Mouse (Mus musculus): ENCODE measurements around the gene Hpse2. TPM values are rescaled to one million over a fixed set of nuclear protein-coding genes. Genes with fewer than 3 reads are reported as not detected.

Hpse2 gene
- polyA plus RNA-seq, 1 experiment from 2014 or later = 0.86 TPM

GRCm38 (mm10) chr19:42779531-42780155 lies 608.5 kb downstream of the Hpse2 start, which contains the start of gene Hps1:
Hps1 (minus strand) TSS chr19:42779978.
- peak; percentile 90 for DNase-seq (ENCODE audit: low spot score)

GRCm38 (mm10) chr19:42777801-42778200 lies 610.4 kb downstream of the Hpse2 start:
- DNase-seq (ENCODE audit: low spot score) = peak; percentile 14

DNA sequence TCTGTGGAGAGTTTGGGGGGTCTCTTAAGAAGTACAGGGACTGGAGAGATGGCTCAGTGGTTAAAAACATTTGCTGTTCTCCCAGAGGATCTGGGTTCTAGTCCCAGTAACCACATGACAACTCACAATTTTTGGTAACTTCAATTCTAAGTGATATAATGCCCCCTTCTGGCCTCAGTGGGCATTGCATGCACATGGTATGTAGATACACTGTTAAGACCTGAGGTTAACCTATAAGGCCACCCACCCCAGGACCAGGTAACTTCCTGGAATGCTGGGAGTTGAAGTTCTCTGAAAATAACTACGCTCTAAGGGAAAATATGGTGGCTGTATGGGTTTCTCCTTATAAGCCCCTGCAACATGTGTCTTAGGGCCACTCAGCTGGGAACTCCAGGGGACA lies 611.3 kb downstream of the Hpse2 start:
- DNase-seq (ENCODE audit: low spot score) = peak; percentile 56

GRCm38 (mm10) chr19:42770141-42770872 lies 617.8 kb downstream of the Hpse2 start:
- no peak for DNase-seq (ENCODE audit: low spot score)

- DNase-seq (ENCODE audit: low spot score) = no peak
Observed at GRCm38 (mm10) chr19:42769648-42770047, 618.5 kb downstream of the Hpse2 start.

GRCm38 (mm10) chr19:42767361-42767760 lies 620.8 kb downstream of the Hpse2 start:
- DNase-seq (ENCODE audit: low spot score) = no peak

DNA sequence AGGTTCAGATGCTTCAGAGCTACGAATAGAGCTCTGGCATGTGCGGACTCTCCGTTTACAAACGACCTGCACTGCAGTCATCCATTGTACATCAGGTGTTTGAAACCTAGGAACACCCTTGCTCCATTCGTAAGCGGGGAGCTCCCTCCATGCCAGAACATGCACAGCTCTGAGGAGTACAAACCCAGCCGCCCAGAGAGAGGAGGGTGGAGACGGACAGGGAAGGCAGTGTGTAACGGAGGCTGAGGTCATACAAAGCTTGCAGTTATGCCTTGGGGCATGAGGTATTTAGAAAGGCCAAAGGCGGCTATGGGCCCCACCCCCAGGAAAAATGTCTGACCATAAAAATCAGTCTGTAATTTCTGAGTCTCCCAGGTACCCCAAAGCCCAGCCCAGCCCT lies 623.8 kb downstream of the Hpse2 start:
- DNase-seq (ENCODE audit: low spot score) = no peak

GRCm38 (mm10) chr19:42756671-42757070 lies 631.5 kb downstream of the Hpse2 start:
- no peak for DNase-seq (ENCODE audit: low spot score)

- no peak for DNase-seq (ENCODE audit: low spot score)
Observed at GRCm38 (mm10) chr19:42755148-42755870, 632.8 kb downstream of the Hpse2 start.

GRCm38 (mm10) chr19:42753141-42753917 lies 634.8 kb downstream of the Hpse2 start:
- DNase-seq (ENCODE audit: low spot score) = no peak

DNA sequence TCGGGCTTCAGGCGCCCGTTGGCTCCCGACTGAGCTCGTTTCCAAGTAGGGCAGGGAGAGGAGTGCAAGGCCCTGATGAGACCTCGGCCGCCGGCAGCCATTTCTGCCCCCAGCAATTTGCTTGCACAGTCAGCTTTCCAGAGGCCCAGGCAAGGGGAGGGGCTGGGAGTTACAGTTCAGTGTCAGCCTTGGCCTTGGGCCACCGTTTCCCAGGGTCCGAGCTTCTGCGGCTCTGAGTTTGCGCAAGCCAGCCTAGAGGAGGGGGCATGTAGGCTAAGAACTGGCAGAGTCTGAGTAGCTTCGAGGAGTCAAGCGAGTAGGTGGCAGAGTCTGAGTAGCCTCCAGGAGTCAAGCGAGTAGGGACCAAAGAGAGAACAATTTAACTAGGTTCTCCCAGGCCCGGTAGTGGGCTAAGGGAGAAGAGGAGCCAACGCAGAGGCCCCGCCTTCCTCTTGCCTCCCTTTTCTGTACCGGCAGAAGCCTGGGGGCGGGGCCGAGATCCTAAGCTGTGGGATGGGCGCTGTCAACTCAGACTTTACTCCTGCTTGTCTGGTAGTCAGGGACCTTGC lies 635.7 kb downstream of the Hpse2 start, which contains the start of gene Pyroxd2:
Gene Pyroxd2, minus strand, starts transcription at position 413 of the 569 bp plus-strand sequence.
- DNase-seq (ENCODE audit: low spot score) = peak; percentile 35

- DNase-seq (ENCODE audit: low spot score) = no peak
Observed at GRCm38 (mm10) chr19:42750196-42750595, 638.0 kb downstream of the Hpse2 start.

DNA sequence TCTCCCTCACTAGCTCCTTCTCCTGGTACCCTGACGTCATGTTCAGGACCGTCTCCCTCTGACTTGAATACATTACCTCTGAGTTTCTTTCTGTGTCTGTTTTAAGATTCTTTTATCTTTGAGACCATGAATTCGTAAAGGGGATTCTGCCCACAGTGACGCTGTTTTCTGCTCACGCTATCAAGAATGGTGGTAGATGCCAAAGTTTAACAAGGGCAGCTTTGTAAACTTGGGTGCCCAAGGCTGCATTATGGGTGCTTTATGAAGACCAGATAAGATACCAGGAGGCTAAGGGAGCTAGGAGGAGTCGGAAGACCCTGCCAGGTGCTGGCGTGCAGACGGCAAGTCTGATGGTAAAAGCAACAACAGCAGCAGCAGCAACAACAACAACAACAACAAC lies 641.5 kb downstream of the Hpse2 start:
- no peak for DNase-seq (ENCODE audit: low spot score)

GRCm38 (mm10) chr19:42745869-42746224 lies 642.3 kb downstream of the Hpse2 start:
- no peak for DNase-seq (ENCODE audit: low spot score)

DNA sequence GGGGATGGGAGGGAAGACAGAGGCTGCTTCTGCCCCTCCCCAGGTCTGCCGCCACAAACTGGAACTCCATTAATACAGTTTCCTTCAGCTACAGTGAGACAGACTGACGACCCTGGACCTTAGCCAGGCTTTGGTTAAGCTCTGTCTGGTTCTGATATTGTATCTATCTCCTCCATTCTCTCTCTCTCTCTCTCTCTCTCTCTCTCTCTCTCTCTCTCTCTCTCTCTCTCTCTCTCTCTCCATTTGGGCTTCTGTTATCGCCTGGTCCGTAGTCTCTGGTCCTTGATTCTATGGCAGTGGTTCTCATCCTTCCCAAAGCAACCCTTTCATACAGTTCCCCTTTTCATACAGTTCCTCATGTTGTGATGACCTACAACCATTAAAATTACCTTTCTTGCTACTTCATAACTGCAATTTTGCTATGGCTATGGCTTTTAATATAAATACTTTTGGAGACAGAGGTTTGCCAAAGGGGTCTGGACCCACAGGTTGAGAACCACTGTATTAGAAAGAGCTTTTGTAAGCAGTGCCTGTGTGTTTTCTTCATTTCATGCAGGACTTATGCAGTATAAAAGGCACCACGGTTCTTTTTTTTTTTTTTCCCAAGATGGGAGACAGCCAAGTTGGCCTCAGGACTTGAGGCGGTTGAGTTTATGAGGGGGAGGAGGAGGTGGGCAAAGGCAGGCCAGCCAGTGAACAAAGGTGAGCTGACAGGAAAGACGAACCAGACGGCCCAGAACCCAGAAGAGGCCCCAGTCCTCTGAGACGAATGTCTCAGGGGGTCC lies 642.9 kb downstream of the Hpse2 start:
- DNase-seq (ENCODE audit: low spot score) = no peak

GRCm38 (mm10) chr19:42744162-42744586 lies 644.0 kb downstream of the Hpse2 start:
- DNase-seq (ENCODE audit: low spot score) = peak; percentile 36

DNA sequence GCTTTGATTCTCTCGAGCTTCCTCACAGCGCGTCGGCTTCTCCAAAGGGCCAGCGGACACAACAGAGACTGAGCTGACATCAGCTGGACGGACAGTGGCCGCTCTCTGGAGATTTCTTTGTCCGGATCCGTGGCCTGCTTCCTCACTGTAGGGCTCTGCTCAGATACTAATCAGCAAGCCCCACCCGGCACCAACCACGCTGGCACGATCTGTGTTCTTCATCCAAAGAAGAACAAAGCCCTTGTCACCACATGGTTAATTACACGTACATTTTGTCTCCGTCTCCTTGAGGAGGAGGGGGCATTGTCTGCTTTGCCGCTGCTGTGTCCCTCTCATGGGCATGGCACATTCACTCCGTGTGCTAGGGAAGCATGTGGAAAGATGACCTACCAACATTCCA lies 644.9 kb downstream of the Hpse2 start:
- DNase-seq (ENCODE audit: low spot score) = no peak

DNA sequence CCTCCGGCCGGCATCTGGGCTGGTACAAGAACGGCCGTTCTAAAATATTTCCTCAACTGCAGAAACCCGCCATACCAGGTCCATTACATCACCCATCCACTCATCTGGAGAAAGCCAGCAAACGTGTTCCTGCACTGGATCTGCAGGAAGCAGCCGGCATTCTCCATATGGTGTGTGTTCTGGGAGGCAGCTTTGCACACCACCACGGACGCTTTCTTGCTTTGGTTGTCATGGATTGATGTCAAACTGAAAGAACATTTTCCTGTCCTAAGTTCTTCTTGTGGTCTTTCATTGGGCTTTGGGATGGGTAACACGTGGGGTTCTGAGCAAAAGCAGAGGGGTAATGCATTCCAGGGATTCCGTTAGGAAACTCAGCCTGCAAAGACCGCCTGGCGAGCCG lies 646.3 kb downstream of the Hpse2 start:
- no peak for DNase-seq (ENCODE audit: low spot score)

GRCm38 (mm10) chr19:42740163-42740899 lies 647.8 kb downstream of the Hpse2 start:
- DNase-seq (ENCODE audit: low spot score) = no peak

GRCm38 (mm10) chr19:42739734-42740133 lies 648.4 kb downstream of the Hpse2 start:
- DNase-seq (ENCODE audit: low spot score) = no peak

Measured in thymus, postnatal 0 days (tissue).